Mouse (Mus musculus) intestine, embryonic 14.5 days (tissue): ENCODE data around the gene Eef1akmt3. TPM values are rescaled to one million over a fixed set of nuclear protein-coding genes. Genes with fewer than 3 reads are reported as not detected.

Experiments used
- ATAC-seq: fragments of 200-750 bp; cut with Nextera tagmentation; replicated peaks from 2 replicates; pipeline ENCODE4 v1.8.0; 2017; ENCODE audit warnings: low read depth, moderate number of reproducible peaks, moderate TSS enrichment, moderate library complexity; ENCODE audit not compliant: low FRiP score, low TSS enrichment
- DNase-seq: peaks from one replicate; pipeline ENCODE4 v3.0.0-alpha.2; 2018; ENCODE audit warnings: low spot score
- H3K27ac ChIP-seq: fragments of 300-500 bp; sonication (generic); 2 replicates; pipeline ENCODE4 v1.5.1; 2014; ENCODE audit warnings: low read depth, mild to moderate bottlenecking, control low read depth
- H3K27me3 ChIP-seq: fragments of 300-500 bp; sonication (generic); replicated peaks from 2 replicates; pipeline ENCODE4 v1.6.1; 2014; ENCODE audit warnings: low read length, control low read depth; ENCODE audit not compliant: control insufficient read depth, insufficient read depth
- H3K36me3 ChIP-seq: fragments of 300-500 bp; sonication (generic); 2 replicates; pipeline ENCODE4 v1.6.1; 2014; ENCODE audit warnings: low read length, control low read depth; ENCODE audit not compliant: control insufficient read depth, insufficient read depth
- H3K4me1 ChIP-seq: fragments of 300-500 bp; sonication (generic); replicated peaks from 2 replicates; pipeline ENCODE4 v1.6.1; 2014; ENCODE audit warnings: low read length, control low read depth, mixed read lengths; ENCODE audit not compliant: control insufficient read depth, insufficient read depth
- H3K4me2 ChIP-seq: fragments of 300-500 bp; sonication (generic); 2 replicates; pipeline ENCODE4 v1.6.1; 2014; ENCODE audit warnings: low read length
- H3K4me3 ChIP-seq: fragments of 300-500 bp; sonication (generic); 2 replicates; pipeline ENCODE4 v1.5.1; 2014; ENCODE audit warnings: low read depth, low read length, control low read depth, mixed read lengths
- H3K9ac ChIP-seq: fragments of 300-500 bp; sonication (generic); 2 replicates; pipeline ENCODE4 v1.6.1; 2014; ENCODE audit warnings: mild to moderate bottlenecking, low read length
- H3K9me3 ChIP-seq: fragments of 300-500 bp; sonication (generic); 2 replicates; pipeline ENCODE4 v1.6.1; 2016; ENCODE audit warnings: low read length, control low read depth; ENCODE audit not compliant: control insufficient read depth
- WGBS: fragments of 180-500 bp; shearing (Covaris S2); extraction: QIAGEN DNeasy Blood & Tissue Kit; methylation state at CpG from one replicate; pipeline ENCODE4 v1.1.7; 2014; 5-methylcytosine and 5-hydroxymethylcytosine counted together
- polyA plus RNA-seq: library from polyadenylated mRNA; unstranded; fragments of >200 nt; fragmentation: Nextera tagmentation; extraction: Ambion mirVana; gene quantifications from 2 replicates; pipeline ENCODE4 v1.2.1, GENCODE M21; 2014

Gene Eef1akmt3
- polyA plus RNA-seq, 1 experiment from 2014 or later = 0.50 TPM

DNA sequence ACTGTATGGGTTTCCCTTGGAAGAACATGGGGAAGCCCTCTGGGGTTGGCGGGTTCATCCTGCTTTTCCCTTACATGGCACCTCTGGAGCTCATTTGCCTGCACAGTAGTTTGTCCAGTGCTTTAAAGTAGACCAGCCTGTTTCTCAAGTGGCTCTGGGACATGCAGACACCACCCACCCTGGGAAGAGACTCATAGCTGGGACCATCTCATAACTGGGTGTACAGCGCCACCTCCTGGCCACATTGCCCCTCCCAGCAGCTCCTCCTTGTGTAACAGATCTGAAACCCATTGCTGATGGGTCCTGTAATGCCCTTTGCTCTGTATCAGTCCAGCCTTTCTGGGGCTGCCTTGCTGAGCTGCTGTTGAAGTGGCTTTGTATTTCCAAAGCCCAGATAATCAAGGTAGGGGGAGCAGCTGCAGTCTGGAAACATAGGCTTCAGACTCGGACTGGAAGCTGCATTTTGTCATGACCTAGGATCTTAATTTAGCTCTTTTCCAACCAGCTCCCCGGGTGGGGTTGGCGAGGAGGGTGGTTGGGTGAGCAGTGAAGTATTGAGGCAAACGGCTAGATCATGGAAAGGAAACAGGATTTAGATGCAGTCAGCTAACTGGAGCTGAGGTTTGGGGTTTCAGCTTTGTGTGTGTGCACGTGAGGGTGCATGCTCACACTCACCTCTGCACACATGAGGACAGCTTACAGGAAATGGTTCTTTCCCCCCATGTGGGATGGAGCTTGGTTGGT, 50.8 kb downstream of the Eef1akmt3 start:
- H3K4me1 ChIP-seq = peaks cover 38% of the 10 kb centered on the region
- WGBS = 54% methylated on average over 7 of the region's 7 CpGs
- no peak overlapping the region for H3K9ac ChIP-seq
- no peak overlapping the region for H3K4me3 ChIP-seq
- peak; percentile 97 for DNase-seq
- no peak overlapping the region for H3K4me2 ChIP-seq
- H3K9me3 ChIP-seq = no peaks in the 10 kb centered on the region
- no peaks in the 10 kb centered on the region for H3K27me3 ChIP-seq
- peaks cover 47% of the 10 kb centered on the region for H3K36me3 ChIP-seq
- H3K27ac ChIP-seq = peak overlapping the region; percentile 9; the same call in 1 of the 2 replicates
- peak; percentile 78 for ATAC-seq

DNA sequence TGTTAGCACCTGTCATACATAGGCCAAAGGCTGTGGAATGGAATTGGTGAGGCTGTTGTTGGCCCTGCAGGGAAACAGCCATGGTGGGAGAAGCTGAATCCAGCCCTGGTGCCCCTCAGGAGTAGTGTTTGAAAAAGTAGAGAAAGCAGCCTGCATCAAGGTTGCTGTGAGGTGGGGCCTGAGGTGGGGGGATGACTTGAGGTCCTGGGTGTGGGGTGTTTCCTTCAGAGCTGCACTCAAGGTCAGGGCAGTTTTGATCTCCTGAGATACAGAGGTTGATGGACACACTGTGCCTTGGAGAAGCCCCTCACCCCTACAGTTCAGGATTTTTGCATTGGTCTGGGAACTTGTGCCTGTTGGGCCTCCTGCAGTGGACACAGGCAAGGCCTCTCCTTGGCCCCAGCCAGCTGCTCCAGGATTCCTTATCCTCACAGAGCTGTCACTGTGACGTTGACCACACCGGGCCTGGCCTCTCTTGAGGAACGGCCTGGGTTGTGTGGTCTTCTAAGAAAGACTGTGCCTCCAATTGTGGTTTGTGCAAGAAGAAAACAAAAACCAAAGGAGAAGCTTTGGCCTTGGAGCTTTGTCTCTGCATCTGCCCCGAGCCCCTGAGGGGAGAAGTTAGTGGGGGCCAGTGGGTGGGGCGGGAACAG, 52.7 kb downstream of the Eef1akmt3 start:
- Histone ChIP-seq H3K4me2 (peak overlapping the region; percentile 21; the same call in 1 of the 2 replicates), H3K9me3 (no peaks in the 10 kb centered on the region), H3K4me3 (no peak overlapping the region), H3K36me3 (peaks cover 29% of the 10 kb centered on the region), H3K27me3 (no peaks in the 10 kb centered on the region), H3K27ac (peak overlapping the region; percentile 17; the same call in 1 of the 2 replicates), H3K9ac (no peak overlapping the region), H3K4me1 (peaks cover 57% of the 10 kb centered on the region)
- no peak for ATAC-seq
- WGBS = 47% methylated on average over 5 of the region's 5 CpGs
- DNase-seq = no peak

DNA sequence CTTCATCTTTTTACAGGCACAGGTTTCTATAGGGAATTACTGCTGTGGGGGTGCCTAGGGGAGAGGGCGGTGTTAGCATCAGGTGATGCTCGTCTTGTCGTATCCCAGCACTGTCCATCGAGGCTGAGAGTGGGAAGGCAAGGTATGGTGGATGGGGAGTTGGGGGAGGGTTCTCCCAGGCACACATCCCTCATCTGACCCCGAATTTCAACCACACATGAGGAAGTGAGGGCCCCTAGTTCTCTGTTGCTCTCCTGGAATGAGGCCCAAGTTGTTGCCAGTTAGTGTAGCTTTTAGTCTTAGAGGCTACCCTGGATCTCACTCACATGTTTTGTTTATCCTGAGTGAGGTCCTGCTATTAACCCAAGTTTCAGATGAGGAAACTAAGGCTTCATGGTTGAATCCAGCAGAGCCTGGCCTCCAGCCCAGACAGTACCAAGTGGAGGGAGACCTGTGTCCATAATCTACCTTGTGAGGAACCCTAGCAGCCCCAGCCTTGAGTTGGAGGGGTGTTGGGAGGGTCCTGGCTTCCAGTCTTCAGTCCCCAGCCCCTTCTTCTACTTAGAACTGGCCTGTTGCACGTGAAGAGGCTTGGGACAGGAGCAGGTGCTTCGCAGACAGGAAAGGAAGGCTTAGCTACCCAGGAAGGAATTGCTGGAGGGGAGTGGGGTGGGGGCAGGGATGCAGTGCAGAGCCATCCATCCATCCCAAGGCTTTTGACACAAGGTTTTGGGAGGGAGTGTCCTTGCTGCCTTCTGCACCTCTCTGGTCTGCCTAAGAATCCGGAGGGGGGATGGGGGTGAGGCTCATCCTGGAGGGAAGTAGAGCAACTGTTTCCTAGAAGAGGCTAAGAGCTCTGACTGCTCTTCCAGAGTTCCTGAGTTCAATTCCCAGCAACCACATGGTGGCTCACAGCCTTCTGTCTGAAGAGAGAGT, 53.9 kb downstream of the Eef1akmt3 start:
- peak overlapping the region; percentile 29 for H3K4me2 ChIP-seq
- DNase-seq = no peak
- H3K27ac ChIP-seq = peak overlapping the region; percentile 62
- peaks cover 21% of the 10 kb centered on the region for H3K36me3 ChIP-seq
- H3K4me3 ChIP-seq = no peak overlapping the region
- H3K27me3 ChIP-seq = no peaks in the 10 kb centered on the region
- ATAC-seq = no peak
- 45% methylated on average over 8 of the region's 8 CpGs for WGBS
- peaks cover 69% of the 10 kb centered on the region for H3K4me1 ChIP-seq
- no peaks in the 10 kb centered on the region for H3K9me3 ChIP-seq
- H3K9ac ChIP-seq = no peak overlapping the region

DNA sequence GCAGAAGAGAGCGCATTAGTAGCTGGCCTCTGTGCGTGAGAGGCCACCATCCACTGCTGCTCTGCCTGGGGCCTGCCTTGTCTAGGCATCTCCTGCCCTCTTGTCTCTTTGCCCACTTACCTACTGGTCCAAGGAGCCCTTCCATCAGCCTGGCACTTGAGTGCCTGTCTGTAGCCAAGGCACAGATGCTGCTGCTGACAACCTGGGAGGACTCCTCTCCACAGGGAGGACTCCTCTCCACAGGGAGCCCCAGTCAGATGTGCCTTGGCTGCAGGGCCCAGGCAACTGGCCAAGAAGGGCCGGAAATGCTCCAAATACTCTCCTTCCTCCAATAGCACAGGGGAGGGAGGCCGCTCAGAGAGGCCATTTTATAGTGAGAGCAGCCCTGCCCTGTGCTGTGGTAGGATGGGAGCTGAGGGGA, 54.8 kb downstream of the Eef1akmt3 start:
- peak overlapping the region; percentile 29 for H3K4me2 ChIP-seq
- H3K27ac ChIP-seq = peak overlapping the region; percentile 62
- ATAC-seq (peak; percentile 33), DNase-seq (no peak)
- no peaks in the 10 kb centered on the region for H3K9me3 ChIP-seq
- peaks cover 12% of the 10 kb centered on the region for H3K36me3 ChIP-seq
- no peaks in the 10 kb centered on the region for H3K27me3 ChIP-seq
- H3K4me1 ChIP-seq = peaks cover 78% of the 10 kb centered on the region
- H3K4me3 ChIP-seq = no peak overlapping the region
- H3K9ac ChIP-seq = no peak overlapping the region
- WGBS = 51% methylated on average over 4 of the region's 4 CpGs

DNA sequence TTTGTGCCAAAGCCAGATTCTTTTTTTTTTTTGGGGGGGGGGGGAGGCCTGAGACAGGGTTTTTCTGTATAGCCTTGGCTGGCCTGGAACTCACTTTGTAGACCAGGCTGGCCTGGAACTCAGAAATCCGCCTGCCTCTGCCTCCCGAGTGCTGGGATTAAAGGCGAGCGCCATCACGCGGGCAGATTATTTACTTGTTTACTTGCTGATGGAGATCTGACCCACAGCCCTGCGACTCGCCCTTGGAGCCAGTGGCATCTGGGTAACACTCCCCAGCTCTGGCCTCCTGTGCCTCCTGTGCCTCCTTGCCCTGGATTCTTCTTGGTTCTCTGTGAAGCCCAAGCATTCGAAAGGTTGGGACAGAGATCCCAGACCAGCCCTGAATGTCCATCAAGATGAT, 55.7 kb downstream of the Eef1akmt3 start:
- 92% methylated on average over 9 of the region's 9 CpGs for WGBS
- H3K9ac ChIP-seq = no peak overlapping the region
- DNase-seq (no peak), ATAC-seq (no peak)
- H3K36me3 ChIP-seq = peaks cover 9% of the 10 kb centered on the region; the same call in 1 of the 2 replicates
- H3K27ac ChIP-seq = peak overlapping the region; percentile 62; the same call in 1 of the 2 replicates
- H3K9me3 ChIP-seq = no peaks in the 10 kb centered on the region
- no peak overlapping the region for H3K4me2 ChIP-seq
- peaks cover 87% of the 10 kb centered on the region for H3K4me1 ChIP-seq
- no peak overlapping the region for H3K4me3 ChIP-seq
- H3K27me3 ChIP-seq = no peaks in the 10 kb centered on the region

DNA sequence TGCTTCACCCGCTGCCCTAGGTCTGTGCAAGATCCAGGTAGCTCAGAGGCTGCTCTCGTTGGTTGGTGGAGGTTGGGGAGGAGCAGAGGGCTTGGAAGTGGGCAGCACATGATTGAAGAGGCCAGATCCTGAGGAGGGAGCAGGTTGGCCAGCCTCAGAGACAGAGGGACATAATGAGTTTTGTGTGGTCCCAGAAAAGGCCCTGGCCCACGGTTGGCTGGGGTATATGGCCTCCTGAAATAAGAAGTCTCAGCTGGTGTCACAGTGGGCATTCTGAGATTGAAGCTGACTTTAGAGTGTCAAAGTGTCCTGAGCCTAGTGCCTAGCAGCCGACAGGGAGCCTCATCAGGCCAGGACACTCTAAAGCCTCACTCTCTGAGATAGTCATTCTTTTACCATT, 56.2 kb downstream of the Eef1akmt3 start:
- Histone ChIP-seq H3K27me3 (no peaks in the 10 kb centered on the region), H3K4me3 (no peak overlapping the region), H3K36me3 (peaks cover 9% of the 10 kb centered on the region; the same call in 1 of the 2 replicates), H3K4me2 (no peak overlapping the region; the same call in 1 of the 2 replicates), H3K9ac (no peak overlapping the region), H3K9me3 (no peaks in the 10 kb centered on the region), H3K4me1 (peaks cover 84% of the 10 kb centered on the region), H3K27ac (no peak overlapping the region; the same call in 1 of the 2 replicates)
- WGBS = 82% methylated on average over 4 of the region's 4 CpGs
- ATAC-seq = no peak
- no peak for DNase-seq

DNA sequence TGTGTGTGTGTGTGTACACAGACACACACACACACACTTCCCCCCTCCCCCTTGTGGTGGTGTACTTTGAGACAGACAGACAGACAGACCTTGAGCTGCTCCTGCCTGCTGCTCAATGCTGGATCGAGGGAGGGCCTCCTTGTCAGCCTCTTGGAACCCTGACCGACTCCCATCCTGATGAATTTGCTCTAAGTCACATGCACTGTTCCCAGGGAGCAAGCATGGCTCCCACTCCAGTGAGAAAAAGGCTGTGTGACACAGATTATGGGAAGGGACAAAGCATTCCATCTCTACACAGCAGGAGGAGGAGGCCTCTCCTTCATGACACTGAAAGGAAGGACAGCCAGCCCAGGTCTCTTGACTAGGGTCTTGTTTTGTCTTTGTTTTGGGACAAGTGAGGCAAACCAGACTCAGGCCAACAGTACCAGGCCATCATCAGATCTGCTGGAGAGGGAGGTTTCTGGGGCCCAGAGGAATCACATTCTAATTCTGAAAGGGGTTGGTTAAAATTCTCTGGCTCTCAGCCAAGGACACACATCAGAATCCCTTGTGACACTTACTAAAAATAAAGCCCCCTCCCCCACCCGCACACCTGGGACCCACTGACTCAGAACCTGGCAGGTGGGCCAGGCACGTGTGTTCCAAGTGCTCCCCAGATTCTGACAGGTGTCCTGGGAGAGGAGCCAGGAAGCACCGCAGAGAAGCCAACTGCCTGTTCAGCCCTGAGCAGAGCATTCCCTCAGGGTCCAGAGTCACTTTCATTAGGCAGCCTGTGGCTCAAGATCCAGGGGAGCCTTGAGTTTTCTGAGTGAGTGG, 56.9 kb downstream of the Eef1akmt3 start:
- Histone ChIP-seq H3K4me1 (peaks cover 82% of the 10 kb centered on the region), H3K4me2 (peak overlapping the region; percentile 95), H3K36me3 (peaks cover 9% of the 10 kb centered on the region; the same call in 1 of the 2 replicates), H3K27me3 (no peaks in the 10 kb centered on the region), H3K9me3 (no peaks in the 10 kb centered on the region), H3K4me3 (no peak overlapping the region), H3K9ac (no peak overlapping the region), H3K27ac (peak overlapping the region; percentile 55; the same call in 1 of the 2 replicates)
- 30% methylated on average over 5 of the region's 5 CpGs for WGBS
- ATAC-seq = no peak
- no peak for DNase-seq
